Mouse (Mus musculus) hindlimb bud, embryonic 11.5 days (tissue): Measurements from ENCODE around the gene Trmt44.
"Not testable (repeated sequence)": the region's sequence is repeated elsewhere in the genome, so short reads cannot be mapped to it uniquely, and the experiment has no call there.

Source experiments
- DNase-seq: peaks from one replicate; pipeline ENCODE4 v3.0.0-alpha.2; 2012; ENCODE audit warnings: low read depth, low spot score; ENCODE audit errors: extremely low spot score

Gene Trmt44

DNA sequence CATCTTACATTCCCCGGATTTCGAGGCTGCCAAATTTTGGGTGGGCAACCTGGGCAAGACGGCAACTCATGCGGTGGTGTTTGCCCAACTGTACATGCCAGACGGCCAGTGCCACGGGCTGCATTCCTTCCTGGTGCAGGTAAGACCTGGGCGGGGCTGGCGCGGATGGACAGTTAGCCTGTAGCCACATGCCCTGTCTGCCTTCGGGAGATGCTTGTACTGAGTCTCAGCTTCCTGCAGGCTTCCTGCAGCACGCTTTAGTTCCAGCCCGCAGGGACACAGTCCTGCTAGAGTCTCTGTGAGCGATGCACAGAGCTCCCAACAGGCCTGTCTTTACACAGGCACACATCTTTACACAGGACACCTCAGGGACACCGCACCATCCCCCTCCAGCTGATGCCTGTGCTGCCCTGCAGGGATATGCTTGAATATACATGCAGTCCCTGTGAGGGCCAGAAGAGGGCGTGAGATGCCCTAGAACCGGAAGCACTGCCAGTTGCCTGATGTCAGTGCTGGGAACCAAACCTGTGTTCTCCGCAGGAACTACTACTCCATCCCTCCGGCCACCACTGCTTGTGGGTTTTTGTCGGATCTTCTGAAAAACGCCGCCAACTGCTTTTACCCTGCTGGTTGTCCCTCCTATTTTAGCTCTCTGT lies 17.3 kb upstream of the Trmt44 start:
- no peak for DNase-seq

DNA sequence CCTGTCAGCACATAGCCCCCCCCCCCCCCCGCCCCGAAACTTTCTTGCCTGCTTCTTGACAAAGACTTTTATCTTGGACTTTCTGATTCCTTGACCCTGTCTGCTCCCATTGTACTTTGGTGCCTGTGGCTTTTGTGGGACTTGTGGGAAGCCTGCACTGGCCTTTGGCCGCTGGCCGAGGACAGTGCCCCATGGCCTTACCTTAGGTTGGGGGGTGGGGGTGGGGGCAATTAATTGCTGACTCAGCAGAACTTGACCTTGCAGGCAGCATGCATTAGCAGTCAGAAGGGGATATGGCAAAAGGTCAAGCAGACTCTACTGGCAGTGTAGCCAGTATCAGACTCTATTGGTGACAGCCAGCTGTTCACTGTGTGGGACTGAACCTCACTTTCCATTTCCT lies 16.6 kb upstream of the Trmt44 start:
- no peak for DNase-seq

DNA sequence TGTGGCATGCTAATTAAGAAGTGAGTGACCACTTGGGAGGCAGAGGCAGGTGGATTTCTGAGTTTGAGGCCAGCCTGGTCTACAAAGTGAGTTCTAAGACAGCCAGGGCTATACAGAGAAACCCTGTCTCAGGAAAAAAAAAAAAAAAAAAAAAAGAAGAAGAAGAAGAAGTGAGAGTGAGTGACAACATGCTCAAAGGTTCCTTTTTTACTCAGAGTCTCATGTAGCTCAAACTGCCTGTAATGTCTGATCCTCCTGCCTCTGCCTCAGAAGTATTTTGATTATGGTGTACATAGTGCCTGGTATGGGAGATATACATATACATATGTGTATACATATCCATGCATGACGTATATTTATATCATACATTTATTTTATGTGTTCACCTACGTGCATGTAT lies 9.4 kb upstream of the Trmt44 start:
- not testable (repeated sequence) for DNase-seq

DNA sequence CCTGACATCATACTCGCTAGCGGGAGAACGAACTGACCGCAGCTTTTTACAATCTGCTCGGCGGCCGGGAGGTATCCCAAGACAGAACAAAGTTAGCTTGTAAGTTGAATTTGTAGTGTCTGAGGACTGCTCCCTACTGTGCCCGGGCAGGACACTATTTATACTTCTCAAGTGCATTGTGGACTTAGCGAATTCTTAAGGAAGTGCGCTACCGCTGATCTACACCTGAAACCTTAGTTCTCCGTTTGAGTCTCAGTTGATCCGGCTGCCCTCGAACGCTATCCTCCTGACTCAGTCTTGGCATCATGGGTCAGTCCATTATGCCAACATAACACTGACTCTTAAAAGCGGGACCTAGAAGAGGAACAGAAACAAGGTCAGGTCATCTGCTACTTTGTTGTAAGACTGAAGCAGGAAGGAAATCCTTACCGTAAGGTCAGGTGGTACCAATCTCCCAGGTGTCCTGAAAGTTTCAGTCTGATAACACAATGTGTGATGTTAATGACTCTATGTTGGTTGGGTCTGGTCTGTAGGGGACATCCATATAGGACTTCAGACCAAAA lies 8.4 kb upstream of the Trmt44 start:
- DNase-seq, result no peak

DNA sequence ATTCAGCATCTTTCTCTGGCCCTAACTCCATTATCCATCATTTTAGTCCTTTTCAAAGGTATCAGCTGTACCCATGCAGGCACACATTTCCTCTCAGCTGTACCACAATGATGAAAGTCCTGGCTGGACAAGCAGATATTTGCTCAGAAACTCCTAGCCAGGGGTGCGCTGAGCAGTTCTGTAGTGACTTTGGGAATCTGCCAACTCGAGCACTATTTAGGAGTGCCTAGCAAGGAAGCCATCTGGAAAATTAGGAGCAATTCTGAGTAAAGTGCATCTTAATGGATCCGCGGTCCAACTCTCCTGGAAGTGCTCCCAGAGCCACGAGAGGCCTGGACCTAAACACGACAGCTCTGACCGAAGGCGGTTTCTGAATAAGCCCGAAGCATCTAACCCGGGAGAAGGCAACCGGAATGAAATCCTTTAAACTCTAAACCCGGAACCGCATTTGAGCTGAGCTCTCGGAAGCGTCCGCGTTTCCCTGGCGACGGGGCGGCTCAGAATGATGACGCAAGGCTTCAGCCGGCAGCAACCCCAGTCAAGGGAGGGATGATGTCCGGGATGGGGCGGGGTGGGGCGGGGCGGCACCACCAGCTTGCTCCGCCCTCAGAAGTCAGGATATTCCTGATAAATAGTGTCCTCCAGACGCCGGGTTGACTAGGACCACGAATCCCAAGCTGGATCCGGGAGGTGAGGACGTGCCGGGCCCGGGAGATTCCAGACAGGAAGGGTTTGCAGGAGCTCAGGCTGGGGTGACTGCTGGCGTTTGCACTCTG lies 7.8 kb upstream of the Trmt44 start, which contains the start of gene Acox3:
Gene Acox3, plus strand, starts transcription at position 596 of the 776 bp plus-strand sequence.
- peak; percentile 76 for DNase-seq

DNA sequence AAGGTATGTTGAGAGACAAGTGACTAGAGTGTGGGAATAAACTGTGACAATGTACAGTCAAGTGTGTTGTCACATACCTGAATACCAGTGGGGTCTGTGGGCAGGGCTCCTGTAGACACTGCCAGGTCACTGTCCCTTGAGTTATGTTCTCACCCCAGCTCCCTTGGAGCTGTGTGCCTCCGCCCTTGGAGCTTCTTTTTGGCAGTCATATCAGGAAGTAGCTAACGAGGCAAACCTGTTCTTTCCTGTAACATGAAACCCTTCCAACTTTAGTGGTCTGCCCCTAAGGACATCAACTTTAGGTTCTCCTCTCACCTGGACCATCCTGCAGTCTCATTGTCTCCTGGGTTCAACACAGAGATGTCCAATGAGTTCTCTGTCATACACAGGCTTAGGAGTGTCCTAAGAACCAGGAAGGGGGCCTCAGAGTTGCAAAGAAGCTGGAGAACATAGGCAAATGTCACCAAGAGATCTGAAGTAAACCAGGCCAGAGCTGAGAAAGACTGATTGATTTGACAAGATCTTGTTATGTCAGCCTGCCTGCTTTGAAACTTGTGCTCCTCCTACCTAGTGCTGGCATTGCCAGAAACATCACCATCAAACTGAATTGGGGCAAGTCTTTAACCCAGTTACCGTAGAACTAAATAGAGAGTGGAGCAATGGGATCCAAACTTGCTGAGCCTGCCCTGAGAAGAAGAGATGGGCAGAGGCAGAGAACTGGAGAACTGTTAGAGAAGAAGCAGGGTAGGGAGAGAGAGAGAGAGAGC lies 5.5 kb upstream of the Trmt44 start:
- DNase-seq, result no peak

DNA sequence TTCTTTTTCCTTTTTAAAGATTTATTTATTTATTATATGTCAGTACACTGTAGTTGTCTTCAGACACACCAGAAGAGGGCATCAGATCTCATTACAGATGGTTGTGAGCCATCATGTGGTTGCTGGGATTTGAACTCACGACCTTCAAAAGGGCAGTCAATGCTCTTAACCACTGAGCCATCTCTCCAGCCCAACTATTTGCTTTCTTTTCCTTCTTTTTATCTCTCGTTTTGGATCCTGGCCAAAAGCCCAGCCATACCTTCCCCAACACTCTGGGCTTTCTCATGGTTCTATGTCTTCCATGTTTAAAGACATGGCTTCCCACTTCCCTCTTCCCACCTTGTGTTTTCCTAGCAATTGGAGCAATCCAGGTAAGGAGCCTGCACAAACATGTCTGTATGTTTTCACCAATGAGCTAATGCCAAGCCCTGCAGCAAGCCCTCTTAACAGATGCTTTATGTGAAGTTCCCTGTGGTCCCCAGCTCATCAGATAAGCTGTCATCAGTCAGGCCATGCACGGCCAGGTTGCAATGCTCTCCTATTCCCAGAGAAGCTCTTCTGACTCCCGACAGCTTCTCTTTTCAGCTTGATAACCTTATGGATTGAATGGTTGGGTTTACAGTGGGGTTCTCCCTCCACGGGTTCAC lies 4.5 kb upstream of the Trmt44 start:
- DNase-seq, result no peak

DNA sequence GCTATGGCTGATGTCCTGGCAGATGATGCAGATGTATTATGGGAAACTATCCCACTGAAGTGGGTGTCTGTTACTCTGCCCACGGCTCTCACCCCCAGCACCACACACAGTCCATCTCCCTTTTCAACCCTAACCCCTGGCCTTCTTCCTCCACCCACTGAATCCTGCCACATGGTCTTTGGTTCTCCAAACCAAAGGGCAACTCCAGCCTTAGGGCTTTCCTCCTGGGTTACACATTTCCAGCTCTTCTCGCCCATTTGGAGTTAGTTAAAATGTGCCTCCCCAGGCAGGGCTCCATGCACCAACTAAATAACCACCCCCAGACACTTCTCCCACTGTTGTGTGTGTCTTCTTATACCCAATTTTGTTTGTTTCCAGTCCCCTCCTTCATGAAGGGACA lies 3.5 kb upstream of the Trmt44 start:
- no peak for DNase-seq

DNA sequence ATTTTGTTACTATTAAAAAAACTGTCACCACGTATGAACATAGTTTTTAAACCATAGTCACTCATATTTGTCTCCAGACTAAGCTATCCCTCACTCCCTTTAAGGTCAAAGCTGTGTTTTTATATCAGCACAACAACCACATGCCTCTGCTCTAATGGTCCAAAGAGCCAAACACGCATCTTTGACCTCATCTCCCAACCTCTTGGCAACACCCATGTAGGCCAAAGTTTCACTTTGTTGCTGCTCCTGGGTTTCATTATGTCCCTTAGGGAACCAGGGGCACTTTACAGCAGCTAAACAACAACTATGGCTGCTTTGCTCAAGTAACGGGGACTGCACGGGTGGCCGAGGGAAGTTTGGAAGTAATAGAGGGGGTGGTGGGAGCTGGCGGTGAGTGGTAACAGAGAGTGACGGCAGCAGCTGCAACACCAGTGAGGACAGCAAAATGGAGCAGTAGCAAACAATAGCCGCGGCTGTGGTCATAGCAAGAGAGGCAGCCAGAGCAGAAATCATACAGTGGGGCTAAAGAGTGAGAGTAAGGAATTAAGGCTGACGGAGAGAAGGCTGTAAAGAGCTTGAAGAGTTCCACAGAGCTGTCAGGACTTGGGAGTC lies 1.6 kb upstream of the Trmt44 start:
- no peak for DNase-seq

DNA sequence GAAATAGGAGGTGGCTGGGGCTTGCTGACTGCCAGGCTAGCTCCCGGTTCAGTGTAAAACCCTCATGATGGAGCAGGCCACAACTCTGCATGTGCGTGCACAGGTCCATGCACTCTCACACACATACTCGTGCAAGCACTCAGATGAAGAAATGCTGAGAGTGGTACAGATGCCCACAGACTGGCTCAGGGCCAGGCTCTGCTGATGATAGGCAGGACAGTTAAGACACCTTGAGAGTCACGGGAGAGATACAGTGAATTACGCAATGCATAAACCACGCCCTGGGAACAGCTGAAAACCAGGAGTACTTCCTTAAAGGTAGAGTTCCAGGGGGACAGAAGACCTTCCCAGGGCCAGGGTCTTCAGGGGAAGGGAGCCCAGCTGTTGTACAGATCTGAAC lies 3.3 kb downstream of the Trmt44 start:
- no peak for DNase-seq

DNA sequence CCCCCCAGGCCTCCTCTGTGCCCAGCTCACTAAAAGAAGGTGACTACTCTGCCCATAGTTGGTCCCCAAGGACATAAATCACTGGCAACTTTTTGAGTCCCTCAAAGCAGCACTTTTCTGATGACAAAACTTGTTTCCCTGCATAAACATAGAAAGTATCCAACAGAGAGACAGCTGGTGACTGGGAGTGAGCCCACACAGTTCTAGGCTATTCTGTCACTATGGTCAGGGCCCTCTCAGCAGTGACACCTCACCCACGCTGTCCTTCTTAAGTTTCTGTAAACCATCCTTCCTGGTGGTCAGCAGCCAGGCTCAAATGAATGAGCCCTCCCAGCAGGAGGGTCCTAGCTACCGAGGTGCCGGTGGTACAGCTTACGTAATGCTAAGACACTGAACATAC lies 8.2 kb downstream of the Trmt44 start:
- no peak for DNase-seq

DNA sequence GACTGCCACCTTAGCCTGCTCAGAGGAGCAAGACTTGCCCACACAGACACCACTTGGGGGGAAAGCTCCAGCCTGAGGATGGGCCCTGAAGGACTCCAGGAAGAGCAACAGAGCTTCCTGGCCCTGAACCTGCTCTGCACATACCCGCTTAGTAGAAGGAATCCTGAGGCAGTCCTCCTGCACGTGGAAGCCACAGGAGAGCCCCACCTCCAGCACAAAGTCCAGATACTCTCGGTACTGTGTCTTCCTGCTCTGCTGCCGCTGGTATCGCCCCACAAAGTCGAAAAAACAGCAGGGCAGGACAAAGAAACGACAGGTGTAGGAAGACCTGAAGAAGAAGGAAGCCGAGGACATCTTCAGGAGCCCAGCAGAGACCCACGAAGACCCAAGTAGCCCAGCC lies 9.7 kb downstream of the Trmt44 start:
- no peak for DNase-seq

DNA sequence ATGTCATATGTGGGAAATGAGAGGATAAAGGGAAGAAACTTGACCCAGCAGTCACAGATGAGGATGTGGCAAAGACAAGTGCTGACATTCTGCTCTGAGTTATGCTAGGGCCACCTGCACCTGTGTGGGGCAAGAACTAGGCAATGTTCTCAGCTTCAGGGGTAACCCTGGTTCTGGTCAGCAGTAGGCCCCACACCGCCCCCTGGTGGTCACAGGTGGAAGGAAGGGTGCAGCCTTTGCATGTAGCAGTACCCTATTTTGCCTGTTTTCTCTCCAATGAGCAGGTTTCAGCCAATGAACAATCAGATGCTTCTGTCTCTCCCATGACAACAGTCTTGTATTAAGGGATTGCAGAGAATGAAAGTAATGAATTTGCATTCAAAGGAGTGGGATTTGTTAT lies 11.4 kb downstream of the Trmt44 start:
- no peak for DNase-seq

DNA sequence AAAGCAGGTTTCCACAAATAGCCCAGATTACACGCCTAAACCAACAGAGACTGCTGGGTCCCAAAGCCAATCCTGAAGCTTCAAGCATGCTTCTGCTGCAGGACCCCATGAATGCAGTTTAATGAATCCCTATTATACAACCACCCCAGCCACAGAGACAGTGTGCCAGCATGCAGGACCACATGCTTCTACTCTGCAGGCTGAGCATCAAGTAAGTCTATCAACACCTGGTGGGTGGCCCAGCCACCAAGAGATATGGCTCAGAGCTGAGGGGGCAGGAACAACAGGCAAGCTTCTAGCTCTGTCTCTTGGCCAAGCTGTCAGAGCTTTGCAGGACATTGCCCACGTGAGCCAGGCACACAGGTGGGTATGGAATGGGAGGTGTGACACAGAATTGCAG lies 12.3 kb downstream of the Trmt44 start:
- DNase-seq, result no peak

DNA sequence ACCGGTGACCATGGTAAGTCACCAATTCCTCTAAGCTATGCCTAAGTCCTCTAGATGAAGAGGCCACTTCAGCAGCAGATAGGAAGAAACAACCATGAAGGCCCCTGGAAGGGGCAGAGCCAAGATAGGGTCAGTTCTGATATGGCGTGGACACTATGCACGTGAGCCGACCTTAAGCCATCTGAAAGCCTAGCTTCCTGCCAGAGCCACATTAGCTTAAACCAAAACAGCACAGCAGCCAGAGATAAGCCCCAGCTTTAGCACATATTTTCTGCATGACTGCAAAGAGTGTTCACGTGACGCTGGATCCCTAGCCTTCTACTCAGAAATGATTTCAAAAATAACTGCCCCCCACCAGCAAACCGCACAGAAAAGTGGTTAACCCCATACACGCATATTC lies 15.4 kb downstream of the Trmt44 start:
- no peak for DNase-seq

DNA sequence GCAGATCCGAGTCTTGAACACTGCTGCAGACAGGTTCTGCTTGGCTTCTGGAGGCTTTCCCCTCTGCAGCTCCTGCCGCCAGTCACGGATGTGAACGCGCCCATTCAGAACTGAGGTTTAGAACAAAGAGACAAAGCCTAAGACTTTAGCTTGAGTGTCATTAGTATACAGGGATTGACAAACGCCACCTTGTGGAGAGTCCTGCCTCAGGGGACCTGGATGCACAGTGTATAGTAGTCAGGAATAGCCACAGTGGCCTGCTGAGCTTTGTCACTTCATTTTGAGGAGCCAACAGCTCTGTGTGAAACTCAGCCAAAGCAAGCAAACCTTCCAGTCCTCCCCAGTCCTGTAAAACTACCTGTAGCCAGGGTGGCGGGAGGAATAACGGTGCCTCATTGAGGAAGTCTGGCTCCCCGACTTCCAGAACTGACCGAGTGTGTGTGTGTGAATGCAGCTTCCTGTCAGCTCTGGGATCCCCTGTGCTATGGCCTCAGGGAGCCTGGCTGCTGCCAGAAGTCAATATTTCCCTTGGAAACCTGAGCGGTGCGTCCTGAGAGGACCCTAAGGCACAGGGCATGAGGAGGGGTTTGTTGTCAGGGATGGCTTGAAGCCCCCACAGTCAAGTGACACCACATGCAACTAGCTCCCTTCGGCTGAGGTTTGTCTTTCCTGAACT lies 16.8 kb downstream of the Trmt44 start:
- DNase-seq, result no peak

DNA sequence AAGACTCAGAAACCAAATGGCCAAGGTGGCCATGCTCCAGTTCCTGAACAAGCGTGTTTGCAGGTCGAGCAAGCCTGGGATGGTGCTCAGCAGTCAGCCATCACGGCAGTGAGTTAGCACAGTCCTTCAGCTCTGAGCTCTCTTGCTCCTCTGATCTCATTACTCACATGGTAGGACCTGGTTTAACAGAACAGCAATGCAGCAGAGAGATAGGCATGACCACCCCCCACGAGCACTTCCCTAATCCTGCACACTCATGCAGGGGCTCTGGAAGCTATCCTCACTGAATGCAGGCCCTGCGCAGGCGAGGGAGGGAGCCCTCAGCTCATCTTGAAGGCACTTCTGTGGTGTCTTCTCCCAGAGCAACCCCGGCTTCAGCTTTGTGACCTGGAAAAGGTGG lies 18.5 kb downstream of the Trmt44 start:
- no peak for DNase-seq

DNA sequence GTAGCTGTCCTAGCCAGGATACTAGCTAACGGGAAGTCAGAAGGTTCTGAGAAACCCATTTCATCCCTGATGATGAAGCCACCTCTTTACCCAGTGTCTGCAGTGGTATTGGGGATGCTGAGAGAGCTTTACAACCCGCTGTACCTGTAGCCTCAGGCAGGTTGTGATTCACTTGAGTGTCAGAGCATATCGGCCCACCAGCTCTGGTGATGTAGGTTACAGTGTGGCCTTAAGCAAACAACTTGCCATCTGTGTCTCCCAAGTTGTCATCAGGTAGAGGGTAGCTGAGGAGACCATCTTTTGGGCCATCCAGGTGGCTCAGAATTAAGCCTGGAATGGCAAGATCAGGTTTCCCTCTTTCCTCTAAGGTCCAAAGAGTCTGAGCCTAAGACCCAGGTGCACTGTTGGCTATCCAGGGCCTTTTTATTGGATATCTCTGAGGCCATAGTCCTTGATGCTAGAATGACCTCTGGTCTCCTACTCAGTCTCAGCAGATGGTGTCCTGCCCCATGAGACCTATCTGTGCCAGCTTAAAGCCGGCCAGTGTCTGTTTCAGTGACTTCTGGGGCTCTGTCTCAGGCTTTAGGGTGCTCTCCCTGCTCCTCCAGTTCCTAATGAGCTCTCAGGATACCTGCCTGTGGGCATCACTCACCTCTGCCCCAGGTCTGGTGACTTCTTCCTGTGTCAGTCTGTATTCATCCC lies 21.9 kb downstream of the Trmt44 start:
- no peak for DNase-seq
